Mouse (Mus musculus) spleen, embryonic (tissue): ENCODE results near the gene Phldb1.

Source experiments
- CTCF ChIA-PET: fragments of 350-600 bp; sonication (Branson Sonifier 250); formaldehyde crosslinking; loops from one replicate; lab custom pipeline; 2022; lab: Charles Lee

Phldb1 gene

GRCm38 (mm10) chr9:44710213-44710612 lies 24.8 kb downstream of the Phldb1 start:
- CTCF ChIA-PET = interaction anchor here (0.6 to 0.7 kb wide), 3 partner anchors 85 to 362 kb away, joined by 3 to 4 read pairs (median 3); no protein-coding TSS in a partner anchor

DNA sequence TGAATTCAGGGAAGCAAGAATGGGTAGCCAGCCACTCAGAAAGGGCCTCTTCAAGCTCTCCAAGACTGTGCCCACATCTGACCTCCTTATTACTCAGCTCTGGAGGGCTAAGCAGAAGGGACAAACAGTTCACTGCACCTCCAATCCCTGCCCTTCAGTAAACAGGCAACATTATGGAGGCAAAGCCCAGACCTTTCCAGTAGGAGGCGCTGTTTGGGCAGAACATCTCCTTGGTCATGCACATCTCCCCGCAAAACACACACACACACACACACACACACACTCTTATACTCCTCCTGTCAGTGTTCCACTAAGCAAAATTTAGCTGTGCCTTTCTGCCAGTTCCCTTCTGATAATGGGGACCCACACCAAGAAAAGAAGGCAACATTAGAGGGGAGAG lies 25.4 kb downstream of the Phldb1 start:
- CTCF ChIA-PET = interaction anchor here (0.6 to 0.7 kb wide), 2 partner anchors 205 to 361 kb away, joined by 3 read pairs; no protein-coding TSS in a partner anchor

- CTCF ChIA-PET = interaction anchor here (0.6 kb wide), 1 partner anchor 9 kb away, joined by 13 read pairs; no protein-coding TSS in a partner anchor
These were observed 26.1 kb downstream of the Phldb1 start for GRCm38 (mm10) chr9:44708925-44709324.

DNA sequence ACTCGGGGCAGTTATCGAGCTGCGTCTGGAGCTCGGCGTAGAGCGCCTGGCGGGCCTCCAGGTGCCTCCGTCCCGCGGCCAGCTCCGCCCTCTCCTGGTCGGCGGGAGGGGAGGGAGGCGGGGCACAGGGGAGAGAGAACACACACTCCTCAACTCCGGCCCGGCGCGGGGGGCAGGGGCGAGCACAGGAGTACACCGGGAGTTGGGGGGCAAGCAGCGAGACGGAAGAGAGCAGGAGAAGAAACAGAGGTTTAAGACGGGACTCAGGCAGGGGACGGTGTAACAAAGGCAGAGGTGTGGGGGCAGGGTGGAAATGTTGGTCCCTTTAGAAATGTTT lies 26.6 kb downstream of the Phldb1 start:
- CTCF ChIA-PET = interaction anchor here (0.6 to 1.4 kb wide), 2 partner anchors 10 to 53 kb away, joined by 3 to 13 read pairs; no protein-coding TSS in a partner anchor

GRCm38 (mm10) chr9:44707749-44708428 lies 27.1 kb downstream of the Phldb1 start:
- CTCF ChIA-PET = interaction anchor here (0.6 to 1.4 kb wide), 2 partner anchors 10 to 53 kb away, joined by 3 to 13 read pairs; no protein-coding TSS in a partner anchor

GRCm38 (mm10) chr9:44699730-44700129 lies 35.3 kb downstream of the Phldb1 start:
- CTCF ChIA-PET = no interaction called here

GRCm38 (mm10) chr9:44699196-44699595 lies 35.8 kb downstream of the Phldb1 start:
- CTCF ChIA-PET = no interaction called here

- CTCF ChIA-PET = no interaction called here
These were observed 37.1 kb downstream of the Phldb1 start for GRCm38 (mm10) chr9:44697866-44698265.

DNA sequence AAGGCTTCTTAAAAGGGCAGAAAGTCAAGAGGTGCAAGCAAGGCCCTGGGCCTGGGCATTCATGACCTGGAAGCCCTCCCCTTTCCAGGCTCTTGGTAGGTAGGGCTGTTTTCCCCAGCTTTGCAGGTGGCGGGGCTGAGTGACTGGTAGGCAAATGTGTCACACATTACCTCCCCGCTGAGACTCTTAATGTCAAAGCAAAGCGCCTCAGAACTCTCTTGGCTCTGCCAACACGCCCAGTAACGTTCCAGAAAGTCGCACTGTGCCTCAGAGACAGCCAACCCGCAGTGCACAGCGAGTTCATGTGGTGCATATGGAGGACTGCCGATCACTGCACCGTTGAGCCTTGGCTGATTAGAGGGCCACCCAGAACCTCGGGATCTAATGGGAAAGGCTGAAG lies 41.9 kb downstream of the Phldb1 start:
- CTCF ChIA-PET = interaction anchor here (0.5 kb wide), 1 partner anchor 216 kb away, joined by 6 read pairs; no protein-coding TSS in a partner anchor

DNA sequence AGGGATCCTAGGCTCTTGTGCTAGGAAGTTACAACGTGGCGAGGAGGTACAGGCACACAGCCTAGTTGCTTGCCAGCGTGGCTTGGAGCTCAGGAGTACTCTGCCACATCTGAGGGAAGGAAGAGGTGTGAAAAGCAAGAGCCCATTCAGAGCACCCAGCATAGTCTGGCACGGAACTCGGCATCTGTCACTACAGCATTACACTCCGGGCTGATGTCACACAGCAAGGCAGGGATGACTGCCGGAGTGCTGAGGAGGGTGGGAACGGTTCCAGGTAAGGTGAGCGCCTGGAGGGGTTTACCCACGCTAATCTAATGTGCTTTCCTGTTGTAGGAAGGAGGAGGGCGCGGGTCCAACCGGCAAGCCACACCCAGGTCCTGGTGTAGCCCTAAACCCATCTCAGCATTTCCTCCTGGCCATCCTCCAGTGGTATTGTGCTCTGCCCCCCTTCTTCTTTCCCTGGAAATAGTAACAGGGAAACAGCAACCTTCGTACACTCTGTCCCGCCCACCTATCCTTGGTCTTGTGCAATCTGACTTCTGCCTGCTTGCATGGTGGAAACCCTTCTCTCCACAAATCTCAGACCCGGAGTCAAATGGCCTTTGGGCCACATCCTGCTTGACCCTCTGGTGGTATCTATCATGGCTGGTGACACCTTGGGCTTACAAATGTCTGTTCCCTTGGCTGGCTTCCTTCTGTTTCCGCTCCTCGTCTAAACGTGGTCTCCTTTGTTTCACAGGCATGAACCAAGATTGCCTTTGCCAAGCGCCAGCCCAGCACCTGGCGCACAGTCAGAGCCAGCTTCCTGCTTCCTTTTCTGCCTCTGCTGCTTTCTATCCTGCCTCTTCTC lies 43.1 kb downstream of the Phldb1 start:
- CTCF ChIA-PET = no interaction called here

- CTCF ChIA-PET = interaction anchor here (0.6 to 0.7 kb wide), 2 partner anchors 169 to 229 kb away, joined by 4 to 5 read pairs; no protein-coding TSS in a partner anchor
These were observed 44.4 kb downstream of the Phldb1 start for GRCm38 (mm10) chr9:44690641-44691040.

- CTCF ChIA-PET = no interaction called here
These were observed 47.0 kb downstream of the Phldb1 start for GRCm38 (mm10) chr9:44688013-44688412.

- CTCF ChIA-PET = interaction anchor here (0.7 kb wide), 1 partner anchor 292 kb away, joined by 4 read pairs; no protein-coding TSS in a partner anchor
These were observed 48.4 kb downstream of the Phldb1 start for GRCm38 (mm10) chr9:44686638-44687037.

DNA sequence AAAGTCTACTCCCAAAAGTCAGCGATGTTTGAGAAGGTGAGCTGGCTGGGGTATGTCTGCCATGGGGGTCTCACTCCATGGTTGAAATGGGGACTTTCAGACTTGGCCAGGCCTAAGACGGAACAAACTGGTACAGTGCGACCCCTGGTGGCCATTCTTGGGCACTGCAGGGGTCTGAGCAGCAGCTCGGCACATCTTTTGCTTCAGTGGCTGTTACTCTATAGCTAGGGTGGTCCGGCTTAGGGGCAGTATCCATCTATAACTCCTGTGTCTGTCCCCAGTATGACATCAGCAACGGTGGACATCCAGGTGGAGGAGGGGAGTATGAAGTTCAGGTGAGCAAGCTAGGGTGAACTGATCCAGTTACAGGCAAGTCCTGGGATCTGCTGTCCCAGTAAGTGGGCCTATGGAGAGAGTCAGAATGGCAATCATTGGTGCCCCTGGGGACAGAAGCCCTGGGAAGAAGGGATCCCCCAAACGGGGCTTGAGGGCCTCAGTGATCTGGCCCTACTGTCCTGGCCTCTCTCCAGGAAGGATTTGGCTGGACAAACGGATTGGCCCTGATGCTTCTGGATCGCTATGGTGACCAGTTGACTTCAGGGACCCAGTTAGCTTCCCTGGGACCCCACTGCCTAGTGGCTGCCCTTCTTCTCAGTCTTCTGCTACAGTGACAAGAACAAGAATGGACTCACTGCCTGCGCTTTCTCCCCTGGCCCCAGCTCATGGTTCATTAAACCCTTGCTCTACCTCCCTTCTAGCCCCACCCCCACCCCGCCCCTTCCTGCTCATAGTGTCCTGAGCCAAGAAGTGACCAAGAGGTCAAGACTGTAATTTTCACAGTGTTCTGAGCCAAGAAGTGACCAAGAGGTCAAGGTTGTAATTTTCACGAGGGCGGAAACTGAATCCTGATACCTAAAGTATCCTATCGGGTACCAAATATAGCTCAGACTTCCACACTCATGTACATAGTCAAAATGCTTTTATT lies 49.4 kb downstream of the Phldb1 start:
- CTCF ChIA-PET = interaction anchor here (0.6 to 1.0 kb wide), 3 partner anchors 26 to 291 kb away, joined by 3 to 7 read pairs (median 4); no protein-coding TSS in a partner anchor

DNA sequence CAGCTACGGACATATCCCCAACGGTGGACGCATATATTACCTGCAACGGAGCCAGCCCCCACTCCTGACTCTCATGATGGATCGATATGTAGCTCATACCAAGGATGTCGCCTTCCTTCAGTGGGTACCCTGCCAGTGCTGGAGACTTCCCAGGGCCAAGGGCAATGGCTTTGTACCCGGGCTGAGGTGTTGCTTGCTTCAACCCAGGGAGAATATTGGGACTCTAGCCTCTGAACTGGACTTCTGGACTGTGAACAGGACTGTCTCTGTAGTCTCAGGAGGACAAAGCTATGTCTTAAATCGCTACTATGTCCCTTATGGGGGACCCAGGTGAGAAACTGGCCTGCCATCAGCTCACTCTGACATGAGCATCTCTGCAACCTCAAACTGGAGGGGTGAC lies 52.0 kb downstream of the Phldb1 start:
- CTCF ChIA-PET = no interaction called here

- CTCF ChIA-PET = interaction anchor here (0.5 kb wide), 1 partner anchor 181 kb away, joined by 3 read pairs; no protein-coding TSS in a partner anchor
These were observed 55.4 kb downstream of the Phldb1 start for GRCm38 (mm10) chr9:44679565-44679964.

DNA sequence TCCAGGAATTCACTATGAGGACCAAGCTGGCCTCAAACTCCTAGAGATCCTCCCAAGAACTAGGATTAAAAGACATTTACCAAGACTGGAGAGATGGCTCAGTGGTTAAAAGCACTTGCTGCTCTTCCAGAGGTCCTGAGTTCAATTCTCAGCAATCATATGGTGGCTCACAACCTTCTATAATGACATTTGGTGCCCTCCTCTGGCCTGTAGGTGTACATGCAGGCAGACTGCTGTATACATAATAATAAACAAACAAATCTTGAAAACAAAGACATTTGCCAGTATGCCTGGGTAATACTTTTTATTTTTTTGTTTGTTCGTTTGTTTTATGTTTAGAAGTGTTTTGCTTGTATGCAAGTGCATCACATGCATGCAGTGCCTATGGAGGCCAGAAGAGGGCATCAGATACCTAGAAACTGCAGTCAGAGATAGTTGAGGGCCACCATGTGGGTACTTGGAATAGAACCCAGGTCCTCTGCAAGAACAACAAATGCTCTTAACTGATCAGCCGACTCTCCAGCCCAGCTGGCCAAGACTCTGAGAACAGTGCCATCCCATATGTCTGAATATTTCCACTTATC lies 56.6 kb downstream of the Phldb1 start:
- CTCF ChIA-PET = no interaction called here

DNA sequence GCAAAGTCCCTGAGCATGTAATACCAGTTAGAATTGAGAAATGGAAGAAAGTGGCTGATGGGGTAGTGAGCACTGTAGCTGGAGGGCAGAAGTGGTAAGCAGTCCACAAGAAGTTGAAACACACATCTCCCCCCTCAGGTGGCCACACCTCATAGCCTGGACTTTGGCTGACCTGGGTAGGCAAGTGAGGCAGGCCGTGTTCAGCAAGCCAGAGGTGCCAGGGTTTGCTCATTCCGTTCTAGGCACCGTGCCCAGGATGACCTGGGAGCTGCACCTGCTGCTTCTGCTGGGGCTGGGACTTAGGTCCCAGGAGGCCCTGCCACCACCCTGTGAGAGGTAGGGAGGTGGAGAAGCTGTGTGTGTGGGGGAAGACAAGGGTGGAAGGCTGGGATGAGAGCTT lies 62.0 kb downstream of the Phldb1 start, which contains the start of gene Treh:
Gene Treh (plus strand): TSS at position 229 of the 400 bp plus-strand sequence.
- CTCF ChIA-PET = no interaction called here

GRCm38 (mm10) chr9:44672291-44672865 lies 62.6 kb downstream of the Phldb1 start:
- CTCF ChIA-PET = no interaction called here

DNA sequence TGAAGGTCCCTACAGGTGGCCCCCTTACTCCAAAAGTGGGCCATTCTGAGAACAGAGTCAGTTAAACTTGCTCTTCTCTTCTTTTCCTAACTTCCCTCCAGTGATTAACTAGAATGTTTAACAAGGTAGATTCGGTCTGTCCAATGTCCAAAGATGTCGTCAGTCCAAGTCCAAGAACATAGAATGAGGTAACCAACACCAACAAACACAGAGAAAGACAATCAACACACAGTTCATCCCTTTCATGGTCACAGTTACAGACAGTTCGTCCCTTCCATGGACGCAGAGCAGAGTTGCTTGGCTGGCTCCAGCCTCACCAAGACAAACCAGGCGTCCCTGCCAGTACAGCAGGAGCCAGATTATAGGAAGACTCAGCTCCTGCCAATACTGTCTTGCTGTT lies 63.6 kb downstream of the Phldb1 start:
- CTCF ChIA-PET = no interaction called here
